Mouse (Mus musculus) forebrain, embryonic 12.5 days (tissue): ENCODE measurements around the gene Hoxa7. TPM values are rescaled to one million over a fixed set of nuclear protein-coding genes. Genes with fewer than 3 reads are reported as not detected.

Experiments
- ATAC-seq: fragments of 200-750 bp; cut with Nextera tagmentation; 2 replicates; pipeline ENCODE4 v1.8.0; 2017; ENCODE audit warnings: moderate TSS enrichment; ENCODE audit not compliant: low FRiP score
- H3K27ac ChIP-seq: fragments of 300-500 bp; sonication (generic); 2 replicates; pipeline ENCODE4 v1.5.1; 2016; ENCODE audit warnings: mild to moderate bottlenecking
- H3K27me3 ChIP-seq: fragments of 300-500 bp; sonication (generic); 2 replicates; pipeline ENCODE4 v1.6.1; 2016; ENCODE audit warnings: mild to moderate bottlenecking
- H3K36me3 ChIP-seq: fragments of 300-500 bp; sonication (generic); replicated peaks from 2 replicates; pipeline ENCODE4 v1.6.1; 2016; ENCODE audit warnings: mild to moderate bottlenecking
- H3K4me1 ChIP-seq: fragments of 300-500 bp; sonication (generic); 2 replicates; pipeline ENCODE4 v1.6.1; 2016
- H3K4me2 ChIP-seq: fragments of 300-500 bp; sonication (generic); 2 replicates; pipeline ENCODE4 v1.6.1; 2016; ENCODE audit warnings: mild to moderate bottlenecking, moderate library complexity
- H3K4me3 ChIP-seq: fragments of 300-500 bp; sonication (generic); replicated peaks from 2 replicates; pipeline ENCODE4 v1.5.1; 2016; ENCODE audit warnings: mild to moderate bottlenecking
- H3K9ac ChIP-seq: fragments of 300-500 bp; sonication (generic); 2 replicates; pipeline ENCODE4 v1.6.1; 2016; ENCODE audit warnings: mild to moderate bottlenecking
- H3K9me3 ChIP-seq: fragments of 300-500 bp; sonication (generic); 2 replicates; pipeline ENCODE4 v1.6.1; 2016
- WGBS: fragments of 180-500 bp; shearing (Covaris S2); methylation state at CpG from one replicate; pipeline ENCODE4 v1.1.7; 2016; 5-methylcytosine and 5-hydroxymethylcytosine counted together
- polyA plus RNA-seq: library from polyadenylated mRNA; unstranded; fragments of >200 nt; fragmentation: Nextera tagmentation; extraction: Ambion mirVana; gene quantifications from 2 replicates; pipeline ENCODE4 v1.2.1, GENCODE M21; 2016

Gene Hoxa7
- polyA plus RNA-seq, 1 experiment from 2014 or later: not detected

DNA sequence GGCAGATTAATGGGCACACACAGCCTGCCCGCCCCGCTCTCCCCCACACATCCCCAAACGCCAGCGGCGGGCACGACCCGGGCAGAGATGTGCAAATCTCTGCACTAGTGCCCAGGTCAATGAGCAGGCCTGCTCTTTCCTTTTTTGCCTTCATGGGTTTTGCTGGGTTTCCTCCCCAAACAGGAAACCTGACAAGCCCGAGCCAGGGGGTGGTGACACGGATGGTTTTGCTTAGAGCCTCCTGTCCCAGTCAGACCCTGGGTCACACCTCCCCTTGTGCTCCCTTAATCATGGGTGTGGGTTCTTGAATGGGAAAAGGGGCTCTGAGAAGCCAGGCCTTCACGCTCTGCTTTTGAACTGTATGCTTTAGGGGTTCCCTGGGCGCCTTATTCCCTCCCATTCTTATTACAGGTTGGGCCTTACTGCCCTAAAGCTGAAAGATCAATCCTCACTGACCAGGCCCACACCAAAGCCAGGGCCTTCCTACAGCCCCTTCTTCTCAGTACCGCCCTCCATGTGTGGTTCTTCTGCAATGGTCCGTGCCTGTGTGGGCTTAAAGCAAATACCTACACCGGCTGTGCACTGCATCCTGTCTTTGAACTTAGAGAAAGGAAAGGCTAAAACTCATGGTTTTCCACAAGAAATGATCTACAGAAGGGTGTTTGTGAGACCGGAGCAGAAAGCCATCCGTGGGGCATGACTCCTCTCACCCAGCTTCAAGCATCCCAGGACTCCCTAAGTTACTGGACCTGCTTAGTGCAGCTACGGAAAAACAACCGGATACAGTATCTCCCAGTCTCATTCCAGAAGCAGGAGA is 12.6 kb downstream of the Hoxa7 start:
- H3K36me3 ChIP-seq: no peaks in the 10 kb centered on the region
- no peak overlapping the region for H3K4me3 ChIP-seq
- H3K27ac ChIP-seq: no peak overlapping the region
- 3% methylated on average over 17 of the region's 18 CpGs for WGBS
- H3K9ac ChIP-seq: no peak overlapping the region
- no peaks in the 10 kb centered on the region for H3K9me3 ChIP-seq
- ATAC-seq: no peak
- peaks cover 99% of the 10 kb centered on the region for H3K27me3 ChIP-seq
- no peak overlapping the region for H3K4me2 ChIP-seq
- H3K4me1 ChIP-seq: peaks cover 15% of the 10 kb centered on the region; the same call in 1 of the 2 replicates

DNA sequence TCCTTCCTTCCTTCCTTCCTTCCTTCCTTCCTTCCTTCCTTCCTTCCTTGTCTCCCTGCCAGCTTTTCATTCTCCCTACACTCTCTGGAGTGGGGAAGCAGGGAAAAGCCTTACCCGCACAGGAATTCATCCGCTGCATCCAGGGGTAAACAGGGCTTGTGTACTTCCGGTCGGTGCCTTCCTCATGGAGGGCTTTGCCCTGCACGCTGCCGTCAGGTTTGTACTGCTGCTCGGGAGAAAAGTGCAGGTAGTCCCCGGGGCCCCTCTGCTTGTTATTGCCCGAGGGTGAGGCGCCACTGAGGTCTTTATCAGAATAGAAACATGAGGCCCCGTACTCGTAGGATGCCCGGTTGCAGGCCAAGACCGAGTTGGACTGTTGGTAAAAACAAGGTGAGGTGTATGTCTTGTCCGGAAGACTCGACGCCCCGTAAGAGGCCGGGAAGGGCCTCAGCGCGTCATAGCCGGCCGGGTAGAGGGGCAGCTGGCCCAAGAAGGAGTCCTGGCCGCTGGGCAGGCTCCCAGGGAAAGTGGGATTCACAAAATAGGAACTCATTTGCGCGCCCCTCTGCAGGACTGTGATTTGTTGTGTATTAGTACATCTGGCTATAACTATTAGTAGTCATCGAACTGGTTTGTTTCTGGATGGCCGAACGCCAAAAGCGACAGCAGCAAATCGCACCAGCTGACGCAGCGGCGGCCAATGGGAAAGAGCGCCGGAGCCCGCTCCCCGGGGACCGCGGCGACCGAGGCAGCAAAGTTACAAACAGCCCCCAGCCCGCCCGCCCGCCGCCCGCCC is 13.4 kb downstream of the Hoxa7 start, which contains the start of gene Hoxa6:
TSS of gene Hoxa6 (minus strand) at position 651 of the 796 bp plus-strand sequence.
- H3K9ac ChIP-seq: no peak within 1 kb of the TSS
- H3K9me3 ChIP-seq: no peaks in the 10 kb centered on the region
- H3K4me2 ChIP-seq: no peak within 1 kb of the TSS
- WGBS: 1% methylated on average over 44 of the region's 47 CpGs
- peaks cover 99% of the 10 kb centered on the region for H3K27me3 ChIP-seq
- no peak within 1 kb of the TSS for H3K4me3 ChIP-seq
- no peaks in the 10 kb centered on the region for H3K36me3 ChIP-seq
- H3K4me1 ChIP-seq: peaks cover 20% of the 10 kb centered on the region; the same call in 1 of the 2 replicates
- H3K27ac ChIP-seq: no peak within 1 kb of the TSS
- no peak for ATAC-seq

GRCm38 (mm10) chr6:52207684-52207976 is 14.0 kb downstream of the Hoxa7 start:
- Histone ChIP-seq H3K4me1 (peaks cover 20% of the 10 kb centered on the region; the same call in 1 of the 2 replicates), H3K4me2 (no peak overlapping the region), H3K27ac (no peak overlapping the region), H3K4me3 (no peak overlapping the region), H3K9me3 (no peaks in the 10 kb centered on the region), H3K27me3 (peaks cover 99% of the 10 kb centered on the region), H3K9ac (no peak overlapping the region), H3K36me3 (no peaks in the 10 kb centered on the region)
- ATAC-seq: no peak

- WGBS: 1% methylated on average over 4 of the region's 4 CpGs
- no peaks in the 10 kb centered on the region for H3K9me3 ChIP-seq
- H3K27ac ChIP-seq: no peak overlapping the region
- no peak overlapping the region for H3K4me3 ChIP-seq
- H3K4me1 ChIP-seq: peaks cover 20% of the 10 kb centered on the region; the same call in 1 of the 2 replicates
- H3K36me3 ChIP-seq: no peaks in the 10 kb centered on the region
- peaks cover 98% of the 10 kb centered on the region for H3K27me3 ChIP-seq
- no peak overlapping the region for H3K4me2 ChIP-seq
- ATAC-seq: no peak
- no peak overlapping the region for H3K9ac ChIP-seq
Measured at GRCm38 (mm10) chr6:52206882-52207683, 14.6 kb downstream of the Hoxa7 start.

GRCm38 (mm10) chr6:52205638-52206621 is 15.7 kb downstream of the Hoxa7 start:
- Histone ChIP-seq H3K9ac (no peak overlapping the region), H3K4me2 (no peak overlapping the region), H3K9me3 (no peaks in the 10 kb centered on the region), H3K27ac (no peak overlapping the region), H3K4me1 (peaks cover 16% of the 10 kb centered on the region; the same call in 1 of the 2 replicates), H3K27me3 (peaks cover 98% of the 10 kb centered on the region), H3K36me3 (no peaks in the 10 kb centered on the region), H3K4me3 (no peak overlapping the region)
- no peak for ATAC-seq
- under 1% methylated on average over 55 of the region's 55 CpGs for WGBS

DNA sequence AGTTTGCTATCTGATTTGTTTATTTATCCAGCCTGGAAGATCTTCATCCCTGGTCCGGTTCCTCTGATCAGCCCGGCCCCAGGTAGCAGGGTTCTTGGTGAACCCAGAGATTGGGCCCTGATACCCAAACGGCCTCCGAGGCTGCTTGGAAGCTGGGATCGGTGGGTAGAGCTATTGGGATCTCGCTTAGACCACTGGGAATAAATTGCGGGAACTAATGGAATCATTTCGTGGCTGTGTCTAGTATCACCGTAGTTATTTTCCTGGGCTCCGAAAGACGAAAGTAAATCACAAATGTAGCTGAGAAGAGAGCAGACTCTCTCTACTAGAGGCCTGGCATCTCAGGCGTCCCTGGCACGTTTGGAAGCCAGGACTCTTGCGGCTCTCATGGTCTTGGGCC is 16.4 kb downstream of the Hoxa7 start:
- Histone ChIP-seq H3K27me3 (peaks cover 99% of the 10 kb centered on the region), H3K9me3 (no peaks in the 10 kb centered on the region), H3K4me1 (peaks cover 16% of the 10 kb centered on the region; the same call in 1 of the 2 replicates), H3K27ac (no peak overlapping the region), H3K4me2 (no peak overlapping the region), H3K4me3 (no peak overlapping the region), H3K9ac (no peak overlapping the region), H3K36me3 (no peaks in the 10 kb centered on the region)
- WGBS: 4% methylated on average over 14 of the region's 14 CpGs
- ATAC-seq: no peak

DNA sequence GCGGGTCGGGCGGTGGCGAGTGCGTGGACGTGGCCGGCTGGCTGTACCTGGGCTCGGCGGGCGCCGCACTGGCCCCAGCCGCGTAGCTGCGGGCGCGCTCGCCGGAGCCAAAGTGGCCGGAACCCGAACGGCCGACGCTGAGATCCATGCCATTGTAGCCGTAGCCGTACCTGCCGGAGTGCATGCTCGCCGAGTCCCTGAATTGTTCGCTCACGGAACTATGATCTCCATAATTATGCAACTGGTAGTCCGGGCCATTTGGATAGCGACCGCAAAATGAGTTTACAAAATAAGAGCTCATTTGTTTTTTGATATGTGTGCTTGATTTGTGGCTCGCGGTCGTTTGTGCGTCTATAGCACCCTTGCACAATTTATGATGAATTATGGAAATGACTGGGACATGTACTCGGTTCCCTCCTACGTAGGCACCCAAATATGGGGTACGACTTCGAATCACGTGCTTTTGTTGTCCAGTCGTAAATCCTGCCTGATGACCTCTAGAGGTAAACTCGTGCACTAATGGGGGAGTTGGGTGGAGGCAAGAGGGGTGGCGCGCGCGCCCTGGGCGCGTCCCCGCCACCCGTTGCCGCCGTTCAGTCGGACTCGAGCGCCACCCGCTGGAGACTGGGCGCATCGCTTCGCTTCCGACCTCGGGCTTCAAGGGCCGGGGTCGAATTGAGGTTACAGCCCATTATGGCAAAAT is 17.5 kb downstream of the Hoxa7 start, which contains the start of gene Hoxa5:
TSS of gene Hoxa5 (minus strand) at position 538 of the 703 bp plus-strand sequence.
- Histone ChIP-seq H3K9ac (no peak within 1 kb of the TSS), H3K4me1 (peaks cover 16% of the 10 kb centered on the region; the same call in 1 of the 2 replicates), H3K27ac (no peak within 1 kb of the TSS), H3K27me3 (peaks cover 99% of the 10 kb centered on the region), H3K36me3 (no peaks in the 10 kb centered on the region), H3K9me3 (no peaks in the 10 kb centered on the region), H3K4me2 (peak within 1 kb of the TSS; percentile 24), H3K4me3 (peak within 1 kb of the TSS; percentile 25)
- no peak for ATAC-seq
- WGBS: under 1% methylated on average over 65 of the region's 65 CpGs

DNA sequence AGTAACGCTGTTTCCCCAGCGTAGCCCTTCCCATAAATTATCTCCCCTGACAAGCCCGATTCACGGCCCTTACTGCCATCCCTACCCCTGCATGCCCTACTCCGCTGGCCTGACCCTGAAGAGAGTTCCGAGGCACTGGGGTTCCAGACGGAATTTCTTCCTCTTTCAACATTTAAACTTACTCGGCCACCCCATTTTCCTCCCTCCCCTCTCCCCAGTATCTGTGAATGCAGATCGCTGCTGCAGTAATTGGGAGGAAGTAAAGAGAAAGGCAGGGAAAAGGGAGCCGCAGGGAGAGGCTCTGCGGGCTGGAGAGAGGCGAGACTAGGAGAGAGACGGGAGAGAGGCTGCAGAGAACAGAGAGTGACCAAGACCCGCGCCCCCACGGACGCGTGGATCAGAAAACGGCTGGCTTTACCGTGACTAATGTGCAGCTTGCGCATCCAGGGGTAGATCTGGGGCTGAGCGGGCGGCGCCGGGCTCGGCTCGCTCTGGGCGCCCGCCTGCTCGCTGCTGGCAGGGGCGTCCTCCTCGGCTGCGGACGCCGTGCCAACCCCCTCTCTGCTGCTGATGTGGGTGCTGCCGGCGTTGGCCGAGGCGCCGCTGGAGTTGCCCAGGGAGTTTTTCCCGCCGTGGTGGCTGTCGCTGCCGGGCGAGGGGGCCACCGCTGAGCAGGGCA is 18.1 kb downstream of the Hoxa7 start:
- peak overlapping the region; percentile 24 for H3K4me2 ChIP-seq
- H3K4me1 ChIP-seq: peaks cover 12% of the 10 kb centered on the region; the same call in 1 of the 2 replicates
- peak overlapping the region; percentile 25 for H3K4me3 ChIP-seq
- no peak for ATAC-seq
- peaks cover 99% of the 10 kb centered on the region for H3K27me3 ChIP-seq
- H3K9me3 ChIP-seq: no peaks in the 10 kb centered on the region
- no peak overlapping the region for H3K27ac ChIP-seq
- H3K9ac ChIP-seq: no peak overlapping the region
- WGBS: under 1% methylated on average over 40 of the region's 46 CpGs
- no peaks in the 10 kb centered on the region for H3K36me3 ChIP-seq

- H3K27ac ChIP-seq: no peak overlapping the region
- under 1% methylated on average over 10 of the region's 10 CpGs for WGBS
- H3K27me3 ChIP-seq: peaks cover 99% of the 10 kb centered on the region
- no peaks in the 10 kb centered on the region for H3K36me3 ChIP-seq
- ATAC-seq: no peak
- H3K4me3 ChIP-seq: no peak overlapping the region
- no peaks in the 10 kb centered on the region for H3K9me3 ChIP-seq
- H3K9ac ChIP-seq: no peak overlapping the region
- peaks cover 9% of the 10 kb centered on the region; the same call in 1 of the 2 replicates for H3K4me1 ChIP-seq
- H3K4me2 ChIP-seq: no peak overlapping the region
Measured at GRCm38 (mm10) chr6:52203121-52203370, 18.6 kb downstream of the Hoxa7 start.

DNA sequence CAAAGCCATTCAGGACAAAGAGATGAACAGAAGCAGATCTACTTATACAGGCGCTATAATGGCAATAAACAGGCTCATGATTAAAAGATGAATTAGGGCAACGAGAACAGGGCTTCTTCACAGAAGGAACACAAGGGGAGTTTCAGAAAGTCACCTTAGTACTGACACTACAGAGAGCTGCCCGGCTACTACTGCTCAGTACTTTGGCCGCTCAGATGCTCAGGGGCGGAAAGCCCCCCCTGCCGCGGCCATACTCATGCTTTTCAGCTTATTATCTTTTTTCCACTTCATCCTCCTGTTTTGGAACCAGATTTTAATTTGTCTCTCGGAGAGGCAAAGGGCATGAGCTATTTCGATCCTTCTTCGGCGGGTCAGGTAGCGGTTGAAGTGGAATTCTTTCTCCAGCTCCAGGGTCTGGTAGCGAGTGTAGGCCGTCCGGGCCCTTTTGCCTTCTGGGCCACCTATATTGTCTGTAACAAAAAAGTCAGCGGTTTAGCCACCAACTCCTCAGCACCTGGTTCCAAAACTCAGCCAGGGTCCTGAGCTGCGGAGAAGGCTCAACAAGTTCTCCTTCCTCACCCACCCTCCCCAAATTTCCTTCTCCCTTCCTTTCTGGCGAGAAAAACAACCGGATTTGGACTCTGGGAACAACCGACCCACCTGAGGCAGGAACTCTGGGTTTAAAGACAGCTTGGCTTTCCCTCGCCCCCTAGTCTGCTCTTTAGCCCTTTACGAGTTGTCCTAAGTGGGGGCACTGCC is 19.1 kb downstream of the Hoxa7 start:
- Histone ChIP-seq H3K36me3 (no peaks in the 10 kb centered on the region), H3K9me3 (no peaks in the 10 kb centered on the region), H3K27me3 (peaks cover 99% of the 10 kb centered on the region), H3K4me2 (no peak overlapping the region), H3K27ac (no peak overlapping the region), H3K4me3 (no peak overlapping the region), H3K4me1 (peaks cover 9% of the 10 kb centered on the region; the same call in 1 of the 2 replicates), H3K9ac (no peak overlapping the region)
- WGBS: 1% methylated on average over 22 of the region's 22 CpGs
- ATAC-seq: no peak
